Mouse (Mus musculus): ENCODE measurements around the gene Smyd2. TPM values are rescaled to one million over a fixed set of nuclear protein-coding genes. Genes with fewer than 3 reads are reported as not detected.

Smyd2 gene
- total and polyA plus RNA-seq, 3 experiments = 140 to 146 TPM; not detected in 1

- TF ChIP-seq GATA1 (IDR thresholded peaks at IDR 0.05; ENCODE audit: low read depth, low read length) = no peak
These were observed 43.0 kb downstream of the Smyd2 start (continued) for GRCm38 (mm10) chr1:189879212-189879611.

GRCm38 (mm10) chr1:189876162-189876561, 46.0 kb downstream of the Smyd2 start:
- Histone ChIP-seq H3K4me1 (ENCODE audit: control insufficient read depth in 1 of 2, insufficient read depth in 2 of 2, low read length in 2 of 2) (no peaks in the 10 kb centered on the region), H3K27me3 (ENCODE audit: control insufficient read depth in 1 of 2, insufficient read depth in 2 of 2, low read length in 2 of 2) (no peaks in the 10 kb centered on the region), H3K4me3 (ENCODE audit: control insufficient read depth in 1 of 2, insufficient read depth in 1 of 2, low read depth in 2 of 2, low read length in 2 of 2) (no peak overlapping the region), H3K79me2 (ENCODE audit: control insufficient read depth, insufficient read depth, low read length, poor library complexity) (no peaks in the 10 kb centered on the region), H3K36me3 (ENCODE audit: control insufficient read depth in 1 of 2, insufficient read depth in 2 of 2, low read length in 2 of 2) (no peaks in the 10 kb centered on the region), H3K9me3 (replicated peaks; ENCODE audit: insufficient read depth, low read length) (no peaks in the 10 kb centered on the region), H3K27ac (ENCODE audit: control insufficient read depth, low read depth, low read length) (no peak overlapping the region), H3K9ac (ENCODE audit: control insufficient read depth, low read depth, low read length, poor library complexity, severe bottlenecking) (no peak overlapping the region)
- no peak for DNase-seq (ENCODE audit: low read depth, low spot score)
- TF ChIP-seq ZC3H11A (IDR thresholded peaks at IDR 0.05; ENCODE audit: low read depth, low read length) (no peak), SIN3A (IDR thresholded peaks at IDR 0.05; ENCODE audit: low read length) (no peak), MAZ (IDR thresholded peaks at IDR 0.05; ENCODE audit: low read depth, low read length) (no peak), ETS1 (IDR thresholded peaks at IDR 0.05; ENCODE audit: low read depth, low read length) (no peak), JUND (IDR thresholded peaks at IDR 0.05; ENCODE audit: low read depth, low read length) (no peak)

GRCm38 (mm10) chr1:189875439-189875861, 46.7 kb downstream of the Smyd2 start:
- H3K79me2 ChIP-seq (ENCODE audit: control insufficient read depth, insufficient read depth, low read length, poor library complexity) = no peaks in the 10 kb centered on the region
- H3K27ac ChIP-seq (ENCODE audit: control insufficient read depth, low read depth, low read length) = no peak overlapping the region
- H3K27me3 ChIP-seq (ENCODE audit: control insufficient read depth in 1 of 2, insufficient read depth in 2 of 2, low read length in 2 of 2) = no peaks in the 10 kb centered on the region
- no peaks in the 10 kb centered on the region for H3K36me3 ChIP-seq (ENCODE audit: control insufficient read depth in 1 of 2, insufficient read depth in 2 of 2, low read length in 2 of 2)
- no peak for TF ChIP-seq POLR2A (IDR thresholded peaks at IDR 0.05; ENCODE audit: control insufficient read depth in 1 of 2, insufficient read depth in 1 of 2, low read depth in 1 of 2, low read length in 2 of 2, poor library complexity in 1 of 2)
- no peak for TF ChIP-seq SIN3A (IDR thresholded peaks at IDR 0.05; ENCODE audit: low read length)
- no peak for TF ChIP-seq ZKSCAN1 (IDR thresholded peaks at IDR 0.05; ENCODE audit: low read depth, low read length)
- TF ChIP-seq CTCF (IDR thresholded peaks at IDR 0.05 in 2 of 3, conservative IDR thresholded peaks at IDR 0.05 in 1 of 3; ENCODE audit: control insufficient read depth in 1 of 3, insufficient read depth in 1 of 3, low read depth in 2 of 3, low read length in 3 of 3, poor library complexity in 1 of 3, severe bottlenecking in 1 of 3) = no peak
- TF ChIP-seq ZMIZ1 (IDR thresholded peaks at IDR 0.05; ENCODE audit: low read depth, low read length) = no peak
- no peak for TF ChIP-seq POLR2AphosphoS5 (IDR thresholded peaks at IDR 0.05; ENCODE audit: borderline replicate concordance, low read depth, low read length)
- TF ChIP-seq HCFC1 (IDR thresholded peaks at IDR 0.05; ENCODE audit: low read depth, low read length) = no peak
- no peak for TF ChIP-seq MAZ (IDR thresholded peaks at IDR 0.05; ENCODE audit: low read depth, low read length)
- no peak for TF ChIP-seq TCF12 (IDR thresholded peaks at IDR 0.05; ENCODE audit: low read depth, low read length)
- TF ChIP-seq ZC3H11A (IDR thresholded peaks at IDR 0.05; ENCODE audit: low read depth, low read length) = no peak
- no peak for TF ChIP-seq TAL1 (IDR thresholded peaks at IDR 0.05; ENCODE audit: low read length)
- TF ChIP-seq GATA1 (IDR thresholded peaks at IDR 0.05; ENCODE audit: low read depth, low read length) = no peak
- no peak for TF ChIP-seq MXI1 (IDR thresholded peaks at IDR 0.05; ENCODE audit: low read depth, low read length)
- TF ChIP-seq KAT2A (conservative IDR thresholded peaks at IDR 0.05; ENCODE audit: low read depth, low read length) = no peak
- no peak for TF ChIP-seq GABPA (IDR thresholded peaks at IDR 0.05; ENCODE audit: low read depth, low read length)
- TF ChIP-seq MAFK (IDR thresholded peaks at IDR 0.05; ENCODE audit: borderline replicate concordance, low read depth, low read length) = no peak
- TF ChIP-seq ETS1 (IDR thresholded peaks at IDR 0.05; ENCODE audit: low read depth, low read length) = no peak
- TF ChIP-seq MEF2A (IDR thresholded peaks at IDR 0.05; ENCODE audit: extremely low read depth, insufficient replicate concordance, low read depth, low read length, poor library complexity, severe bottlenecking) = no peak
- no peak for TF ChIP-seq MYC (IDR thresholded peaks at IDR 0.05; ENCODE audit: low read depth, low read length)
- TF ChIP-seq EP300 (IDR thresholded peaks at IDR 0.05; ENCODE audit: low read depth in 1 of 2, low read length in 2 of 2) = no peak
- H3K4me3 ChIP-seq (ENCODE audit: control insufficient read depth in 1 of 2, insufficient read depth in 1 of 2, low read depth in 2 of 2, low read length in 2 of 2) = no peak overlapping the region
- no peak for DNase-seq (ENCODE audit: low read depth, low spot score)
- no peak overlapping the region for H3K9ac ChIP-seq (ENCODE audit: control insufficient read depth, low read depth, low read length, poor library complexity, severe bottlenecking)
- 0 out of 4 replicates have a peak, but pooled peaks cover 0 to 3% of the 10 kb centered on the region in 2 experiments for H3K4me1 ChIP-seq (ENCODE audit: control insufficient read depth in 1 of 2, insufficient read depth in 2 of 2, low read length in 2 of 2)
- no peaks in the 10 kb centered on the region for H3K9me3 ChIP-seq (replicated peaks; ENCODE audit: insufficient read depth, low read length)

All from MEL (cell line).